Mouse (Mus musculus): ENCODE measurements around the gene Sgms1.
"Not testable (repeated sequence)": the region's sequence is repeated elsewhere in the genome, so short reads cannot be mapped to it uniquely, and the experiment has no call there.

DNA sequence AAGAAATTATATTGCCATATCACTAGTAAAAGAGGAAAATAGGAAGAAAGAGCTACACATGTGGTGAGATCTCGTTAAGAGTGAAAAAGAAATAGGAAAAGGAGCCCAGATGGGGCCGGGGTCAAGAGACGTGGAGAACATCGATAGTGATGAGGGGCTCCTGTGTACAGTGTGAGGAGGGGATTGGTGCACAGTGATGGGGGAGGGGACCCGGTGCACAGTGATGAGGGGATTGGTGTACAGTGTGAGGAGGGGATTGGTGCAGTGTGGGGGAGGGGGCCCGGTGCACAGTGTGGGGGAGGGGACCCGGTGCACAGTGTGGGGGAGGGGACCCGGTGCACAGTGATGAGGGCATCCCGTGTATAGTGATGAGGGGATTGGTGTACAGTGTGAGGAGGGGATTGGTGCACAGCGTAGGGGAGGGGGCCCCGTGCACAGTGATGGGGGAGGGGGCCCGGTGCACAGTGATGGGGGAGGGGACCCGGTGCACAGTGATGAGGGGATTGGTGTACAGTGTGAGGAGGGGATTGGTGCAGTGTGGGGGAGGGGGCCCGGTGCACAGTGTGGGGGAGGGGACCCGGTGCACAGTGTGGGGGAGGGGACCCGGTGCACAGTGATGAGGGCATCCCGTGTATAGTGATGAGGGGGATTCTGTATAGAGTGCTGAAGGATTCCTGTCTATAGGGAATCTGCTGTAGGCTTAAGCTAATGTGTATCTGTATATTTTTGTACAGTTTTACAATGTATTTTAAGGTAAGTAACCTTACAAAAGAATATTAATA is 257.6 kb downstream of the Sgms1 start:
- not testable (repeated sequence) for TF ChIP-seq CTCF (IDR thresholded peaks at IDR 0.05; ENCODE audit: insufficient read depth, low read length); POLR2A (IDR thresholded peaks at IDR 0.05; ENCODE audit: borderline replicate concordance, extremely low read depth, low read depth, low read length)

Measured in lung, adult 2 months (tissue).